In genomic region chr7:99788563-99788962, GRCm38 (mm10) we compare ENCODE assay signal across 20 mouse cellular contexts. TPM values are rescaled to one million over a fixed set of nuclear protein-coding genes. Genes with fewer than 3 reads are reported as not detected.
DNase-seq lines count a peak whose midpoint lies in the region; ATAC-seq and TF ChIP-seq lines count a peak whose summit lies in the region.
"Had no signal": no experiment of that assay in that cellular context is flagged by ENCODE, and none has a peak within 500 bp of the region (broad histone marks: within the 10 kb centered on the region; RNA-seq: fewer than 3 reads in every experiment).

No protein-coding gene starts in this region.

- no peak overlapping the region for H3K9ac ChIP-seq in kidney, embryonic 14.5 days (ENCODE audit: low read depth, low read length)
- H3K9ac ChIP-seq in intestine, embryonic 15.5 days, result no peak overlapping the region
- H3K9ac ChIP-seq: midbrain, embryonic 13.5 days; neural tube, embryonic 13.5 days had no signal

- intact Hi-C loops in gastrocnemius, adult 2 months (cut with DNase I), result no loop called here

- no peak overlapping the region for H3K27ac ChIP-seq in gastrocnemius, adult 2 months
- no peak overlapping the region for H3K27ac ChIP-seq in kidney, embryonic 14.5 days (ENCODE audit: low read depth, low read length)
- H3K27ac ChIP-seq in intestine, embryonic 15.5 days, result no peak overlapping the region
- H3K27ac ChIP-seq: midbrain, embryonic 13.5 days; neural tube, embryonic 13.5 days had no signal

- H3K4me3 ChIP-seq in gastrocnemius, adult 2 months, result no peak overlapping the region
- H3K4me3 ChIP-seq in kidney, embryonic 14.5 days (ENCODE audit: low read length), result no peak overlapping the region
- H3K4me3 ChIP-seq in intestine, embryonic 15.5 days (replicated peaks), result no peak overlapping the region
- H3K4me3 ChIP-seq: midbrain, embryonic 13.5 days; neural tube, embryonic 13.5 days had no signal

- WGBS in kidney, embryonic 14.5 days, result 19% methylated on average over 5 of the region's 5 CpGs
- WGBS in intestine, embryonic 15.5 days, result 38% methylated on average over 5 of the region's 5 CpGs

- H3K9me3 ChIP-seq in kidney, embryonic 14.5 days (ENCODE audit: control insufficient read depth, low read length), result no peaks in the 10 kb centered on the region
- no peaks in the 10 kb centered on the region for H3K9me3 ChIP-seq in intestine, embryonic 15.5 days
- H3K9me3 ChIP-seq: G1E; midbrain, embryonic 13.5 days; neural tube, embryonic 13.5 days had no signal

- H3K4me1 ChIP-seq in kidney, embryonic 14.5 days (ENCODE audit: control insufficient read depth, insufficient read depth, low read length), result no peaks in the 10 kb centered on the region
- H3K4me1 ChIP-seq in intestine, embryonic 15.5 days (replicated peaks), result no peaks in the 10 kb centered on the region

- no peak for TF ChIP-seq POLR2A in brain, embryonic 14.5 days (IDR thresholded peaks at IDR 0.05; ENCODE audit: borderline replicate concordance, extremely low read depth, insufficient read depth, insufficient read length, poor library complexity, severe bottlenecking)

- no peak for TF ChIP-seq CTCF in gastrocnemius, adult 2 months (IDR thresholded peaks at IDR 0.05)
- no peak for TF ChIP-seq CTCF in brain, embryonic 14.5 days (IDR thresholded peaks at IDR 0.05; ENCODE audit: borderline replicate concordance, extremely low read depth, insufficient read depth, insufficient read length)

- DNase-seq in gastrocnemius, adult 2 months, result peak; percentile 28
- DNase-seq in gastrocnemius, adult 8-10 months (ENCODE audit: low spot score in 2 of 2), result no peak
- DNase-seq in kidney, postnatal 4 days, result peak; percentile 17 to 42
- peak; percentile 3 for DNase-seq in brain, embryonic 14.5 days (ENCODE audit: low read depth)
- no peak for DNase-seq in spleen, postnatal 10 days (ENCODE audit: low spot score in 2 of 2)
- DNase-seq: cerebellum, adult 8-10 months; kidney, adult 9 months; layer of hippocampus, postnatal 36 days; right cerebral cortex, postnatal 14 days had no signal

- no peaks in the 10 kb centered on the region for H3K36me3 ChIP-seq in kidney, embryonic 14.5 days (ENCODE audit: control insufficient read depth, insufficient read depth, low read length)
- H3K36me3 ChIP-seq in intestine, embryonic 15.5 days, result no peaks in the 10 kb centered on the region
- H3K36me3 ChIP-seq: G1E; midbrain, embryonic 13.5 days; neural tube, embryonic 13.5 days had no signal

- ATAC-seq in kidney, embryonic 14.5 days (ENCODE audit: low FRiP score, low TSS enrichment), result no peak
- ATAC-seq in intestine, embryonic 15.5 days, result 0 out of 2 replicates have a peak, but pooled peaks have one; percentile 41
- no peak for ATAC-seq in inflammation-experienced regulatory T-cells, adult 6 months
- ATAC-seq: forebrain, embryonic 16.5 days; midbrain, embryonic 13.5 days had no signal

- H3K27me3 ChIP-seq in kidney, embryonic 14.5 days (ENCODE audit: control insufficient read depth, insufficient read depth, low read length), result no peaks in the 10 kb centered on the region
- H3K27me3 ChIP-seq in intestine, embryonic 15.5 days (replicated peaks), result no peaks in the 10 kb centered on the region
- H3K27me3 ChIP-seq: midbrain, embryonic 13.5 days; neural tube, embryonic 13.5 days had no signal

- H3K4me2 ChIP-seq in kidney, embryonic 14.5 days (replicated peaks; ENCODE audit: low read depth, low read length), result no peak overlapping the region
- H3K4me2 ChIP-seq in intestine, embryonic 15.5 days (replicated peaks), result no peak overlapping the region
- H3K4me2 ChIP-seq: midbrain, embryonic 13.5 days; neural tube, embryonic 13.5 days had no signal

RNA-seq across cellular contexts. Expression of gene Olfr521, which starts 25.3 kb away (rescaled TPM):
- not detected for total RNA-seq in gastrocnemius, adult 2 months (2021)
- total RNA-seq in gastrocnemius, adult 8-10 months (2022), result not detected
- polyA plus RNA-seq in kidney, embryonic 14.5 days (2014; fragmentation: Nextera tagmentation; extraction: Ambion mirVana), result not detected in 2 replicates
- polyA plus RNA-seq in brain, embryonic 14.5 days (2012; rRNA removed), result not detected in 2 replicates
- polyA plus RNA-seq in intestine, embryonic 15.5 days (2015; fragmentation: Nextera tagmentation; extraction: Ambion mirVana), result not detected in 2 replicates
- not detected for polyA plus RNA-seq in inflammation-experienced regulatory T-cells, adult 6 months (2017; shearing (Covaris generic))
- total RNA-seq: layer of hippocampus, postnatal 36 days had no signal
- polyA plus RNA-seq: forebrain, embryonic 16.5 days; G1E; heart, embryonic 14.5 days; liver, embryonic 16.5 days; midbrain, embryonic 13.5 days; neural tube, embryonic 13.5 days; testis, adult 2 months; urinary bladder, adult 2 months had no signal

RNA-seq across cellular contexts. Expression of gene Neu3, which starts 39.7 kb away (rescaled TPM):
- total RNA-seq in gastrocnemius, adult 2 months (2021), result 1 to 10 TPM; 2.1 to 3.4 TPM
- 1 to 10 TPM; 2.7 to 3.5 (median 2.9) TPM for total RNA-seq in gastrocnemius, adult 8-10 months (2022)
- polyA plus RNA-seq in kidney, embryonic 14.5 days (2014; fragmentation: Nextera tagmentation; extraction: Ambion mirVana), result 2.2 and 4.1 TPM in 2 replicates
- 1.7 and 2.2 TPM in 2 replicates for polyA plus RNA-seq in brain, embryonic 14.5 days (2012; rRNA removed)
- polyA plus RNA-seq in intestine, embryonic 15.5 days (2015; fragmentation: Nextera tagmentation; extraction: Ambion mirVana), result 5.2 TPM in 2 replicates
- 10 to 100 TPM; 27.1 to 30.3 (median 28.6) TPM for polyA plus RNA-seq in inflammation-experienced regulatory T-cells, adult 6 months (2017; shearing (Covaris generic))

RNA-seq across cellular contexts. Expression of gene Olfr520, which starts 58.5 kb away (rescaled TPM):
- not detected for total RNA-seq in gastrocnemius, adult 2 months (2021)
- total RNA-seq in gastrocnemius, adult 8-10 months (2022), result under 1 TPM in 1 of 4 experiments, not detected in 3; 0.52 TPM
- polyA plus RNA-seq in kidney, embryonic 14.5 days (2014; fragmentation: Nextera tagmentation; extraction: Ambion mirVana), result not detected in 2 replicates
- polyA plus RNA-seq in brain, embryonic 14.5 days (2012; rRNA removed), result 0.08 TPM in 1 of 2 replicates, not detected in the other
- not detected in 2 replicates for polyA plus RNA-seq in intestine, embryonic 15.5 days (2015; fragmentation: Nextera tagmentation; extraction: Ambion mirVana)
- polyA plus RNA-seq in inflammation-experienced regulatory T-cells, adult 6 months (2017; shearing (Covaris generic)), result not detected
- polyA plus RNA-seq: forebrain, embryonic 16.5 days; G1E; heart, embryonic 14.5 days; liver, embryonic 16.5 days; midbrain, embryonic 13.5 days; neural tube, embryonic 13.5 days had no signal

Comparison
In these comparisons a context has a peak if more than half of its experiments do, and no peak if none do; other contexts are left out.
1. DNase-seq: peak in gastrocnemius, adult 2 months (single experiment), kidney, postnatal 4 days (2 of 2) and brain, embryonic 14.5 days (single experiment); none in gastrocnemius, adult 8-10 months (0 of 2) and spleen, postnatal 10 days (0 of 2).